Mouse (Mus musculus) heart, embryonic 14.5 days (tissue): Measurements from ENCODE around the gene BC017158. TPM values are rescaled to one million over a fixed set of nuclear protein-coding genes. Genes with fewer than 3 reads are reported as not detected.
"Not testable (repeated sequence)": the region's sequence is repeated elsewhere in the genome, so short reads cannot be mapped to it uniquely, and the experiment has no call there.

ENCODE experiments used
- ATAC-seq: fragments of 200-750 bp; cut with Nextera tagmentation; 2 replicates; pipeline ENCODE4 v1.8.0; 2017; ENCODE audit warnings: low read depth, moderate TSS enrichment; ENCODE audit not compliant: insufficient number of reproducible peaks, insufficient read depth, low FRiP score
- H3K27ac ChIP-seq, 2 experiments: fragments of 200-500 bp in 1 of 2; fragments of 300-500 bp in 1 of 2; sonication (generic) in 1 of 2; replicated peaks in 1 of 2; 2 replicates each; pipeline ENCODE4 v1.5.1; 2012 to 2014; ENCODE audit warnings: low read depth in 2 of 2, low read length in 2 of 2, control low read depth in 1 of 2, mild to moderate bottlenecking in 1 of 2, mixed read lengths in 1 of 2; ENCODE audit not compliant: control insufficient read depth in 1 of 2, insufficient read depth in 1 of 2
- H3K27me3 ChIP-seq: fragments of 300-500 bp; sonication (generic); 2 replicates; pipeline ENCODE4 v1.6.1; 2014; ENCODE audit warnings: mild to moderate bottlenecking, low read length, control low read depth; ENCODE audit not compliant: control insufficient read depth, insufficient read depth
- H3K36me3 ChIP-seq: fragments of 300-500 bp; sonication (generic); 2 replicates; pipeline ENCODE4 v1.6.1; 2014; ENCODE audit warnings: mild to moderate bottlenecking, control low read depth, low read length, mixed read lengths; ENCODE audit not compliant: control insufficient read depth, insufficient read depth
- H3K4me1 ChIP-seq, 2 experiments: fragments of 200-500 bp in 1 of 2; fragments of 300-500 bp in 1 of 2; sonication (generic) in 1 of 2; 2 replicates each; pipeline ENCODE4 v1.6.1; 2012 to 2014; ENCODE audit warnings: low read length in 2 of 2, control low read depth in 1 of 2, mixed read lengths in 1 of 2; ENCODE audit not compliant: control insufficient read depth in 2 of 2, insufficient read depth in 2 of 2
- H3K4me2 ChIP-seq: fragments of 300-500 bp; sonication (generic); 2 replicates; pipeline ENCODE4 v1.6.1; 2014; ENCODE audit warnings: mild to moderate bottlenecking, low read length
- H3K4me3 ChIP-seq, 2 experiments: fragments of 200-500 bp in 1 of 2; fragments of 300-500 bp in 1 of 2; sonication (generic) in 1 of 2; 2 replicates each; pipeline ENCODE4 v1.5.1; 2012 to 2014; ENCODE audit warnings: low read length in 2 of 2, mild to moderate bottlenecking in 2 of 2, control low read depth in 1 of 2, low read depth in 1 of 2, moderate library complexity in 1 of 2; ENCODE audit not compliant: control insufficient read depth in 1 of 2, insufficient read depth in 1 of 2
- H3K9ac ChIP-seq: fragments of 300-500 bp; sonication (generic); 2 replicates; pipeline ENCODE4 v1.6.1; 2014; ENCODE audit warnings: mild to moderate bottlenecking, low read length
- H3K9me3 ChIP-seq: fragments of 300-500 bp; sonication (generic); 2 replicates; pipeline ENCODE4 v1.6.1; 2016; ENCODE audit warnings: low read length, control low read depth; ENCODE audit not compliant: control insufficient read depth
- WGBS: fragments of 180-500 bp; shearing (Covaris S2); extraction: QIAGEN DNeasy Blood & Tissue Kit; methylation state at CpG from one replicate; pipeline ENCODE4 v1.1.7; 2014; 5-methylcytosine and 5-hydroxymethylcytosine counted together
- polyA plus RNA-seq: library from polyadenylated mRNA; unstranded; fragments of >200 nt; fragmentation: Nextera tagmentation; extraction: Ambion mirVana; gene quantifications from 2 replicates; pipeline ENCODE4 v1.2.1, GENCODE M21; 2014

The BC017158 gene
- polyA plus RNA-seq, 1 experiment from 2014 or later: 16.3 TPM

GRCm38 (mm10) chr7:128340321-128340720 is 42.4 kb upstream of the BC017158 start:
- not testable (repeated sequence) for H3K4me1 ChIP-seq, H3K4me3 ChIP-seq, H3K27ac ChIP-seq, H3K27me3 ChIP-seq, H3K9ac ChIP-seq, H3K4me2 ChIP-seq, H3K36me3 ChIP-seq, ATAC-seq, H3K9me3 ChIP-seq
- 73% methylated on average over 7 of the region's 9 CpGs for WGBS

GRCm38 (mm10) chr7:128332896-128333295 is 34.9 kb upstream of the BC017158 start:
- Histone ChIP-seq H3K9ac (no peak overlapping the region), H3K36me3 (no peaks in the 10 kb centered on the region), H3K27me3 (no peaks in the 10 kb centered on the region), H3K4me3 (no peak overlapping the region), H3K27ac (no peak overlapping the region), H3K9me3 (no peaks in the 10 kb centered on the region), H3K4me2 (no peak overlapping the region), H3K4me1 (no peaks in the 10 kb centered on the region)
- no peak for ATAC-seq
- 69% methylated on average over 1 of the region's 1 CpGs for WGBS

- WGBS: 68% methylated on average over 9 of the region's 9 CpGs
- Histone ChIP-seq H3K4me3 (no peak overlapping the region), H3K27ac (no peak overlapping the region), H3K36me3 (no peaks in the 10 kb centered on the region), H3K4me2 (no peak overlapping the region), H3K4me1 (no peaks in the 10 kb centered on the region), H3K9me3 (no peaks in the 10 kb centered on the region), H3K9ac (no peak overlapping the region), H3K27me3 (no peaks in the 10 kb centered on the region)
- no peak for ATAC-seq
Observed at GRCm38 (mm10) chr7:128330981-128331380, 33.0 kb upstream of the BC017158 start.

GRCm38 (mm10) chr7:128324977-128325376 is 27.0 kb upstream of the BC017158 start:
- Histone ChIP-seq H3K9ac (no peak overlapping the region), H3K27ac (no peak overlapping the region), H3K4me1 (peaks cover 0 to 5% of the 10 kb centered on the region in 2 experiments; a peak in 2 of 4 replicates), H3K4me2 (no peak overlapping the region), H3K9me3 (no peaks in the 10 kb centered on the region), H3K4me3 (no peak overlapping the region), H3K27me3 (no peaks in the 10 kb centered on the region), H3K36me3 (no peaks in the 10 kb centered on the region)
- WGBS: 84% methylated on average over 1 of the region's 1 CpGs
- ATAC-seq: no peak

- WGBS: 83% methylated on average over 7 of the region's 7 CpGs
- no peaks in the 10 kb centered on the region for H3K27me3 ChIP-seq
- no peak overlapping the region for H3K27ac ChIP-seq
Observed at GRCm38 (mm10) chr7:128321260-128321659, 23.3 kb upstream of the BC017158 start.

GRCm38 (mm10) chr7:128320219-128320816 is 22.3 kb upstream of the BC017158 start:
- Histone ChIP-seq H3K9me3 (no peaks in the 10 kb centered on the region), H3K9ac (no peak overlapping the region), H3K4me3 (no peak overlapping the region), H3K36me3 (no peaks in the 10 kb centered on the region), H3K4me1 (peaks cover 3 to 13% of the 10 kb centered on the region in 2 experiments; a peak in 3 of 4 replicates), H3K27ac (no peak overlapping the region), H3K27me3 (no peaks in the 10 kb centered on the region), H3K4me2 (no peak overlapping the region)
- no peak for ATAC-seq
- 72% methylated on average over 2 of the region's 2 CpGs for WGBS

More at GRCm38 (mm10) chr7:128321260-128321659, 23.3 kb upstream of the BC017158 start:
- Histone ChIP-seq H3K4me2 (no peak overlapping the region), H3K4me1 (peaks cover 3 to 13% of the 10 kb centered on the region in 2 experiments; a peak in 3 of 4 replicates), H3K36me3 (no peaks in the 10 kb centered on the region), H3K9me3 (no peaks in the 10 kb centered on the region), H3K4me3 (no peak overlapping the region), H3K9ac (no peak overlapping the region)
- no peak for ATAC-seq

GRCm38 (mm10) chr7:128319140-128319539 is 21.2 kb upstream of the BC017158 start:
- H3K27ac ChIP-seq: no peak overlapping the region
- no peak for ATAC-seq
- 68% methylated on average over 7 of the region's 7 CpGs for WGBS

GRCm38 (mm10) chr7:128317011-128317410 is 19.0 kb upstream of the BC017158 start:
- H3K4me1 ChIP-seq: peaks cover 3 to 13% of the 10 kb centered on the region in 2 experiments; a peak in 3 of 4 replicates
- WGBS: 38% methylated on average over 4 of the region's 4 CpGs
- no peaks in the 10 kb centered on the region for H3K36me3 ChIP-seq

More at GRCm38 (mm10) chr7:128319140-128319539, 21.2 kb upstream of the BC017158 start:
- Histone ChIP-seq H3K9ac (no peak overlapping the region), H3K4me3 (no peak overlapping the region), H3K36me3 (no peaks in the 10 kb centered on the region), H3K4me2 (no peak overlapping the region), H3K27me3 (no peaks in the 10 kb centered on the region), H3K9me3 (no peaks in the 10 kb centered on the region), H3K4me1 (peaks cover 3 to 13% of the 10 kb centered on the region in 2 experiments; a peak in 3 of 4 replicates)

More at GRCm38 (mm10) chr7:128317011-128317410, 19.0 kb upstream of the BC017158 start:
- no peak overlapping the region for H3K9ac ChIP-seq
- H3K9me3 ChIP-seq: no peaks in the 10 kb centered on the region
- no peak overlapping the region for H3K27ac ChIP-seq
- H3K4me3 ChIP-seq: no peak overlapping the region
- no peaks in the 10 kb centered on the region for H3K27me3 ChIP-seq
- ATAC-seq: peak; percentile 17; the same call in 1 of the 2 replicates
- H3K4me2 ChIP-seq: no peak overlapping the region
